Mouse (Mus musculus) neural tube, embryonic 11.5 days (tissue): Measurements from ENCODE around the gene Dlg2. TPM values are rescaled to one million over a fixed set of nuclear protein-coding genes. Genes with fewer than 3 reads are reported as not detected.
A peak's percentile ranks its signal among the peaks of the same experiment; 100 is the strongest.

Source experiments
- ATAC-seq: fragments of 200-750 bp; cut with Nextera tagmentation; 2 replicates; pipeline ENCODE4 v1.8.0; 2017; ENCODE audit warnings: moderate number of reproducible peaks, mild to moderate bottlenecking, moderate TSS enrichment, moderate library complexity; ENCODE audit not compliant: insufficient read depth, low FRiP score, low TSS enrichment
- DNase-seq: peaks from one replicate; pipeline ENCODE4 v3.0.0-alpha.2; 2015; ENCODE audit warnings: low spot score
- H3K27ac ChIP-seq: fragments of 300-500 bp; sonication (generic); 2 replicates; pipeline ENCODE4 v1.5.1; 2014; ENCODE audit warnings: low read depth, mild to moderate bottlenecking, low read length
- H3K27me3 ChIP-seq: fragments of 300-500 bp; sonication (generic); 2 replicates; pipeline ENCODE4 v1.6.1; 2014; ENCODE audit warnings: mild to moderate bottlenecking, low read length, mixed read lengths; ENCODE audit not compliant: control insufficient read depth, insufficient read depth
- H3K36me3 ChIP-seq: fragments of 300-500 bp; sonication (generic); 2 replicates; pipeline ENCODE4 v1.6.1; 2014; ENCODE audit warnings: mild to moderate bottlenecking, low read length, moderate library complexity, mixed read lengths; ENCODE audit not compliant: control insufficient read depth, insufficient read depth
- H3K4me1 ChIP-seq: fragments of 300-500 bp; sonication (generic); 2 replicates; pipeline ENCODE4 v1.6.1; 2014; ENCODE audit warnings: low read length, mixed read lengths; ENCODE audit not compliant: control insufficient read depth, insufficient read depth
- H3K4me2 ChIP-seq: fragments of 300-500 bp; sonication (generic); 2 replicates; pipeline ENCODE4 v1.6.1; 2014; ENCODE audit warnings: low read depth, mild to moderate bottlenecking, moderate library complexity
- H3K4me3 ChIP-seq: fragments of 300-500 bp; sonication (generic); 2 replicates; pipeline ENCODE4 v1.5.1; 2014; ENCODE audit warnings: low read depth, low read length
- H3K9ac ChIP-seq: fragments of 300-500 bp; sonication (generic); 2 replicates; pipeline ENCODE4 v1.6.1; 2014; ENCODE audit warnings: mild to moderate bottlenecking, low read length
- H3K9me3 ChIP-seq: fragments of 300-500 bp; sonication (generic); 2 replicates; pipeline ENCODE4 v1.6.1; 2016; ENCODE audit warnings: low read length; ENCODE audit not compliant: control insufficient read depth
- WGBS: fragments of 180-500 bp; shearing (Covaris S2); extraction: QIAGEN DNeasy Blood & Tissue Kit; methylation state at CpG from one replicate; pipeline ENCODE4 v1.1.7; 2014; 5-methylcytosine and 5-hydroxymethylcytosine counted together
- polyA plus RNA-seq: library from polyadenylated mRNA; unstranded; fragments of >200 nt; fragmentation: Nextera tagmentation; extraction: Ambion mirVana; gene quantifications from 2 replicates; pipeline ENCODE4 v1.2.1, GENCODE M21; 2014

Dlg2 gene
- polyA plus RNA-seq, 1 experiment from 2014 or later: 5.1 TPM

DNA sequence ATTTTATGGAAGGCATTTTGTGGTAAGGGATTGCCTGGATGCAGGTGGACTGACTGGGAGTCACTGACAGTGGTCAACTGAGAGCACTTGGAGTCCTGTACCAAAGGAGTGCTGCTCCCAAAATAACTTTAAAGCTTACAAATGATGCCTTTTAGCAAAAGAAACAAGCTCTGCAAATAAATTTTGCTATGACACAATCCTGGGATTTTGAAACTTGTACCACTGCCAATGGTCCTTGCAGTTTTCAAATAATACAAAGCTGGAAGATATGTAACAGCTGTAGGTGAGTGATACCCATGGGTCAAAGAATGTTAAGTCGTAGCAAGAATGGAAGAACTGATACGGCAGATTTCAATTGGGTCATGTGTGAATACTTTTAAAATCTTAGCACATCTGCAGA, 1380.5 kb downstream of the Dlg2 start:
- WGBS: 85% methylated on average over 2 of the region's 2 CpGs
- Histone ChIP-seq H3K9me3 (no peaks in the 10 kb centered on the region), H3K4me1 (no peaks in the 10 kb centered on the region), H3K4me2 (no peak overlapping the region), H3K9ac (no peak overlapping the region), H3K27me3 (no peaks in the 10 kb centered on the region), H3K4me3 (no peak overlapping the region), H3K36me3 (no peaks in the 10 kb centered on the region), H3K27ac (no peak overlapping the region)
- DNase-seq: no peak
- ATAC-seq: no peak

DNA sequence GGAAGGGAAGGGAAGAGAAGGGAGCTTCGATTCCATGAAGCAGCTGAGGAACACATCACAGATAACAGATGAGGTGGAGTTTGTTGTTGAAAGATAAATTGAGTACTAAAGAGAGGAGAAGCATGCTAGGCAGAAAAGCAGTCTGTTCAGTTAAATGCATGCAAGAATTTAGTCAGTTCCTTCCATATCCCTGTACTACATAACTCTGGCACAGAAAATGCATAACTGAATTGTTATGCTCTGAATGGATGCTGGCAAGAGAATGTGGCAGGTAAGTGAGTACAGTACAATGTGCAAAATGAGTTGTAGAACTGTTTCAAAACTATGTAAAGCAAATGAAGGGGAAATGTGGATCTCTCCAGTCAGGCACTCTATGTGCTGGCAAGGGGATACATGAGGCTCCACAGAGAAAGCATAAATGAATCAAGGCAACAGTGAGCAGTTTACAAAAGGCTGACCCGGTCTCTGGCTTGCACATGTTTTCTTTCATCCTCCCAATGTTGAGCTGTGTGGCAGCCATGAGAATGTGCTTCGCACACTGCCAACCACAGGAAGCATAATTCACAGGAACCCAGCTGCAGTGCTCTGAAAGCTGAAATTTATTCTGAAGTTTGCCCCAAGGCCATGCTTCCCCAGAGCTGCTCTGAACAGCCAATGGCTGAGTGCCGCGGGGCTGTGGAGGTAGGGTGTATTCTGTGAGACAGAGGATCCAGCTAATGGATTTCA, 1386.5 kb downstream of the Dlg2 start:
- peak; percentile 36 for DNase-seq
- ATAC-seq: peak; percentile 93
- H3K36me3 ChIP-seq: no peaks in the 10 kb centered on the region

DNA sequence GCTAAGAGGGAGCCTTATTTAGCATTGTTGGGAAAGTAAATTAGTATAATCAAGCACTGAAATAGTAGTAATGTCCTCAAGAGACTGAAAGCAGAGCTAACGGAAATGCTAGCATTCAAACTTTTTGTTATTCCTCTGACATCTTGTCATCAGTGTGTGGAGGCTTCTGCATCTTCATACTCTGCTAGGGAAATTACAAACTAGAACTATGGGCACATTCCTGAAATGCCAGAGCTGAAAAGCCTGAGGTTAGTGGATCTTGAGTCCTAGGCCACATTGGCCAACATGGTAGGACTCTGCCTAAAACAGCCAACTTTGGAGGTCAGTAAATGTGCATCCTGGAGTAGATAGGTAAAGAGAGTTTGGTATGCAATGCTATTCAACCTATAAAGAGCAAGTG, 1392.4 kb downstream of the Dlg2 start:
- no peak overlapping the region for H3K9ac ChIP-seq
- no peak overlapping the region for H3K27ac ChIP-seq
- WGBS: 90% methylated on average over 1 of the region's 1 CpGs
- no peak overlapping the region for H3K4me2 ChIP-seq
- no peak overlapping the region for H3K4me3 ChIP-seq
- no peaks in the 10 kb centered on the region for H3K4me1 ChIP-seq
- ATAC-seq (no peak), DNase-seq (no peak)
- H3K36me3 ChIP-seq: no peaks in the 10 kb centered on the region
- no peaks in the 10 kb centered on the region for H3K27me3 ChIP-seq
- no peaks in the 10 kb centered on the region for H3K9me3 ChIP-seq

More for the DNA sequence above, 1386.5 kb downstream of the Dlg2 start:
- Histone ChIP-seq H3K27me3 (no peaks in the 10 kb centered on the region), H3K4me1 (no peaks in the 10 kb centered on the region), H3K27ac (0 out of 2 replicates have a peak overlapping the region, but pooled peaks have one; percentile 4), H3K4me2 (no peak overlapping the region), H3K9ac (no peak overlapping the region), H3K4me3 (no peak overlapping the region), H3K9me3 (no peaks in the 10 kb centered on the region)
- 53% methylated on average over 5 of the region's 5 CpGs for WGBS

GRCm38 (mm10) chr7:91876831-91877230, 1400.4 kb downstream of the Dlg2 start:
- Histone ChIP-seq H3K27ac (no peak overlapping the region), H3K4me3 (no peak overlapping the region), H3K27me3 (no peaks in the 10 kb centered on the region), H3K9ac (no peak overlapping the region), H3K4me2 (no peak overlapping the region), H3K36me3 (no peaks in the 10 kb centered on the region), H3K9me3 (no peaks in the 10 kb centered on the region), H3K4me1 (no peaks in the 10 kb centered on the region)
- no peak for DNase-seq
- WGBS: 79% methylated on average over 1 of the region's 1 CpGs
- ATAC-seq: no peak

DNA sequence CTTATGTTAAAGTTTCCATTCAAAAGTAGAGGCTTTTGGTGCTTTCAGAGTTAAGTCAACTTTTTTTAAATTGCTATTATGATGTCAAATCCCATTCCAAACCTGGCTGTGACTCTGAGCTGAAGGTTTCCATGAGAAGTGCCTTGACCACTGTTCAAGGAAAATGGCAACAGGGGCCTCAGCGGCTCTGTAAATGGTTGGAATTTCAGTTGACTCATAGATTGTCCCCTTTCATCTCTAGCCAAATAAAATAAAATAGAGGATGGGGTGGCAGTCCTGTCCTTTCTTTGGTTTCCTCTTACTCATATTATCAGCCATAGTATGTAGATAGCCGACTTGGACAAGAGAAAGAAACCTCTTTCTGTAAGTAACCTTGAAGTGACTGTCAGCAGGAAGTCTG, 1401.3 kb downstream of the Dlg2 start:
- Histone ChIP-seq H3K9me3 (no peaks in the 10 kb centered on the region), H3K27me3 (no peaks in the 10 kb centered on the region), H3K9ac (no peak overlapping the region), H3K27ac (no peak overlapping the region), H3K4me3 (no peak overlapping the region), H3K36me3 (no peaks in the 10 kb centered on the region), H3K4me1 (no peaks in the 10 kb centered on the region), H3K4me2 (no peak overlapping the region)
- DNase-seq (no peak), ATAC-seq (no peak)
- WGBS: 85% methylated on average over 2 of the region's 2 CpGs

DNA sequence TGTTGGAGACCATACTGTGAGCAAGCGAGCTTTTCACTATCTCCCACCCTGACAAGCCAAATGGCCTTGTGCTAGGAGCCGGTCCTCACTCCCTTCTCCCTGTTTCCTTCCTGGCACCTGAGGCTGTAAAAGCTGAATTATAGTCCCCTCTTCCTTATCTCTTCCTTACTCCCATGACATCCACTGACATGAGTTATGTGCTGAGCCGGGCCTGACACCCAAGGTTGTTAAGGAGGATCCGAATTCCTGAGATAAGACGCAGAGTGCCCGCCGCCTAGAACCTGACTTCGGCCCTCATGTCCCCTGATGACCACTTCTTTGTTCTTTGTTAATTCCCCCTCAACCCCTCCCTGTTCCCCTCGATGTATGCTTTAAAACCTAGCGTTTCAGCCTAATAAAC, 1409.9 kb downstream of the Dlg2 start:
- Histone ChIP-seq H3K4me1 (no peaks in the 10 kb centered on the region), H3K27ac (no peak overlapping the region), H3K27me3 (no peaks in the 10 kb centered on the region), H3K4me2 (no peak overlapping the region), H3K9me3 (no peaks in the 10 kb centered on the region), H3K36me3 (no peaks in the 10 kb centered on the region), H3K9ac (no peak overlapping the region), H3K4me3 (no peak overlapping the region)
- 86% methylated on average over 10 of the region's 10 CpGs for WGBS
- ATAC-seq (no peak), DNase-seq (no peak)

- H3K36me3 ChIP-seq: no peaks in the 10 kb centered on the region
- no peak overlapping the region for H3K9ac ChIP-seq
- no peaks in the 10 kb centered on the region for H3K4me1 ChIP-seq
- WGBS: 93% methylated on average over 8 of the region's 8 CpGs
- ATAC-seq (no peak), DNase-seq (no peak)
- no peak overlapping the region for H3K27ac ChIP-seq
- no peak overlapping the region for H3K4me2 ChIP-seq
- H3K27me3 ChIP-seq: no peaks in the 10 kb centered on the region
- H3K9me3 ChIP-seq: no peaks in the 10 kb centered on the region
- no peak overlapping the region for H3K4me3 ChIP-seq
Measured at GRCm38 (mm10) chr7:91893991-91894390, 1417.5 kb downstream of the Dlg2 start.

- WGBS: 44% methylated on average over 2 of the region's 2 CpGs
- no peaks in the 10 kb centered on the region for H3K9me3 ChIP-seq
- peak; percentile 58 for ATAC-seq
Measured at GRCm38 (mm10) chr7:91896935-91897334, 1420.5 kb downstream of the Dlg2 start.

GRCm38 (mm10) chr7:91897509-91897908, 1421.0 kb downstream of the Dlg2 start:
- WGBS: 87% methylated on average over 2 of the region's 2 CpGs
- no peak for DNase-seq
- H3K36me3 ChIP-seq: no peaks in the 10 kb centered on the region
- no peaks in the 10 kb centered on the region for H3K27me3 ChIP-seq
- H3K4me1 ChIP-seq: no peaks in the 10 kb centered on the region
- no peak for ATAC-seq
- H3K27ac ChIP-seq: no peak overlapping the region
- no peaks in the 10 kb centered on the region for H3K9me3 ChIP-seq
- H3K9ac ChIP-seq: no peak overlapping the region
- H3K4me2 ChIP-seq: no peak overlapping the region
- H3K4me3 ChIP-seq: no peak overlapping the region

More at GRCm38 (mm10) chr7:91896935-91897334, 1420.5 kb downstream of the Dlg2 start:
- Histone ChIP-seq H3K4me1 (no peaks in the 10 kb centered on the region), H3K27ac (no peak overlapping the region), H3K4me3 (no peak overlapping the region), H3K4me2 (no peak overlapping the region), H3K36me3 (no peaks in the 10 kb centered on the region), H3K9ac (no peak overlapping the region), H3K27me3 (no peaks in the 10 kb centered on the region)
- DNase-seq: no peak
